Mouse (Mus musculus) midbrain, embryonic 14.5 days (tissue): ENCODE results near the gene Lst1. TPM values are rescaled to one million over a fixed set of nuclear protein-coding genes. Genes with fewer than 3 reads are reported as not detected.

Source experiments
- ATAC-seq: fragments of 200-750 bp; cut with Nextera tagmentation; 2 replicates; pipeline ENCODE4 v1.8.0; 2017; ENCODE audit warnings: moderate number of reproducible peaks, moderate library complexity; ENCODE audit not compliant: low FRiP score, low TSS enrichment
- DNase-seq: peaks from one replicate; pipeline ENCODE4 v3.0.0-alpha.2; 2015
- H3K27ac ChIP-seq: fragments of 300-500 bp; sonication (generic); replicated peaks from 2 replicates; pipeline ENCODE4 v1.5.1; 2014; ENCODE audit warnings: mild to moderate bottlenecking, low read depth, low read length, moderate library complexity
- H3K27me3 ChIP-seq: fragments of 300-500 bp; sonication (generic); 2 replicates; pipeline ENCODE4 v1.6.1; 2014; ENCODE audit warnings: low read length, control low read depth, mixed read lengths; ENCODE audit not compliant: control insufficient read depth, insufficient read depth
- H3K36me3 ChIP-seq: fragments of 300-500 bp; sonication (generic); 2 replicates; pipeline ENCODE4 v1.6.1; 2014; ENCODE audit warnings: low read length, control low read depth; ENCODE audit not compliant: control insufficient read depth, insufficient read depth
- H3K4me1 ChIP-seq: fragments of 300-500 bp; sonication (generic); 2 replicates; pipeline ENCODE4 v1.6.1; 2014; ENCODE audit warnings: mild to moderate bottlenecking, antibody characterized with exemption, low read length, control low read depth; ENCODE audit not compliant: control insufficient read depth, insufficient read depth
- H3K4me2 ChIP-seq: fragments of 300-500 bp; sonication (generic); 2 replicates; pipeline ENCODE4 v1.6.1; 2014; ENCODE audit warnings: mild to moderate bottlenecking, low read length, moderate library complexity
- H3K4me3 ChIP-seq: fragments of 300-500 bp; sonication (generic); replicated peaks from 2 replicates; pipeline ENCODE4 v1.5.1; 2014; ENCODE audit warnings: low read depth, low read length
- H3K9ac ChIP-seq: fragments of 300-500 bp; sonication (generic); replicated peaks from 2 replicates; pipeline ENCODE4 v1.6.1; 2014; ENCODE audit warnings: mild to moderate bottlenecking, low read length, moderate library complexity
- H3K9me3 ChIP-seq: fragments of 300-500 bp; sonication (generic); 2 replicates; pipeline ENCODE4 v1.6.1; 2016; ENCODE audit warnings: low read length, control low read depth, mixed read lengths; ENCODE audit not compliant: control insufficient read depth
- WGBS: fragments of 180-500 bp; shearing (Covaris S2); extraction: QIAGEN DNeasy Blood & Tissue Kit; methylation state at CpG from one replicate; pipeline ENCODE4 v1.1.7; 2014; 5-methylcytosine and 5-hydroxymethylcytosine counted together
- polyA plus RNA-seq: library from polyadenylated mRNA; unstranded; fragments of >200 nt; fragmentation: Nextera tagmentation; extraction: Ambion mirVana; gene quantifications from 2 replicates; pipeline ENCODE4 v1.2.1, GENCODE M21; 2014

Gene Lst1
- polyA plus RNA-seq, 1 experiment from 2014 or later = 9.0 TPM

GRCm38 (mm10) chr17:35218516-35219193 lies 30.4 kb upstream of the Lst1 start:
- no peak for ATAC-seq
- Histone ChIP-seq H3K9ac (no peak overlapping the region), H3K27me3 (no peaks in the 10 kb centered on the region), H3K9me3 (no peaks in the 10 kb centered on the region), H3K36me3 (peaks cover 27% of the 10 kb centered on the region), H3K4me3 (no peak overlapping the region), H3K27ac (no peak overlapping the region), H3K4me2 (no peak overlapping the region), H3K4me1 (no peaks in the 10 kb centered on the region)
- 87% methylated on average over 18 of the region's 18 CpGs for WGBS
- DNase-seq = no peak

- 91% methylated on average over 5 of the region's 5 CpGs for WGBS
- ATAC-seq (no peak), DNase-seq (no peak)
- Histone ChIP-seq H3K27me3 (no peaks in the 10 kb centered on the region), H3K27ac (no peak overlapping the region), H3K9me3 (no peaks in the 10 kb centered on the region), H3K36me3 (no peaks in the 10 kb centered on the region), H3K4me3 (no peak overlapping the region), H3K9ac (no peak overlapping the region), H3K4me2 (no peak overlapping the region), H3K4me1 (no peaks in the 10 kb centered on the region)
Observed at GRCm38 (mm10) chr17:35213071-35213470, 24.8 kb upstream of the Lst1 start.

- no peaks in the 10 kb centered on the region for H3K4me1 ChIP-seq
- no peaks in the 10 kb centered on the region for H3K9me3 ChIP-seq
- WGBS = 89% methylated on average over 3 of the region's 3 CpGs
- no peak for DNase-seq
- no peak for ATAC-seq
- no peak overlapping the region for H3K4me3 ChIP-seq
- H3K9ac ChIP-seq = no peak overlapping the region
- H3K27ac ChIP-seq = no peak overlapping the region
- no peak overlapping the region for H3K4me2 ChIP-seq
- no peaks in the 10 kb centered on the region for H3K27me3 ChIP-seq
- no peaks in the 10 kb centered on the region for H3K36me3 ChIP-seq
Observed at GRCm38 (mm10) chr17:35210593-35210992, 22.4 kb upstream of the Lst1 start.

- Histone ChIP-seq H3K4me2 (no peak overlapping the region), H3K9ac (no peak overlapping the region), H3K4me3 (no peak overlapping the region), H3K27me3 (0 out of 2 replicates have a peak, but pooled peaks cover 2% of the 10 kb centered on the region), H3K9me3 (no peaks in the 10 kb centered on the region), H3K4me1 (no peaks in the 10 kb centered on the region), H3K36me3 (no peaks in the 10 kb centered on the region), H3K27ac (no peak overlapping the region)
- ATAC-seq = no peak
- WGBS = 68% methylated on average over 12 of the region's 12 CpGs
- DNase-seq = no peak
Observed at GRCm38 (mm10) chr17:35209785-35210535, 21.7 kb upstream of the Lst1 start.

GRCm38 (mm10) chr17:35205380-35205769 lies 17.1 kb upstream of the Lst1 start:
- no peak overlapping the region for H3K4me3 ChIP-seq
- no peaks in the 10 kb centered on the region for H3K4me1 ChIP-seq
- H3K9ac ChIP-seq = 0 out of 2 replicates have a peak overlapping the region, but pooled peaks have one; percentile 9
- H3K9me3 ChIP-seq = no peaks in the 10 kb centered on the region
- DNase-seq = no peak
- no peak overlapping the region for H3K27ac ChIP-seq
- no peak overlapping the region for H3K4me2 ChIP-seq
- no peak for ATAC-seq
- no peaks in the 10 kb centered on the region for H3K36me3 ChIP-seq
- 0 out of 2 replicates have a peak, but pooled peaks cover 3% of the 10 kb centered on the region for H3K27me3 ChIP-seq
- 58% methylated on average over 10 of the region's 10 CpGs for WGBS

GRCm38 (mm10) chr17:35204494-35205379 lies 16.5 kb upstream of the Lst1 start, which contains the start of gene Lta:
Gene Lta, minus strand, starts transcription at chr17:35205351.
- H3K9ac ChIP-seq = 0 out of 2 replicates have a peak within 1 kb of the TSS, but pooled peaks have one; percentile 9
- no peak within 1 kb of the TSS for H3K4me3 ChIP-seq
- 28% methylated on average over 20 of the region's 20 CpGs for WGBS
- no peaks in the 10 kb centered on the region for H3K9me3 ChIP-seq
- DNase-seq (no peak), ATAC-seq (no peak)
- 0 out of 2 replicates have a peak, but pooled peaks cover 3% of the 10 kb centered on the region for H3K27me3 ChIP-seq
- H3K4me1 ChIP-seq = no peaks in the 10 kb centered on the region
- H3K36me3 ChIP-seq = no peaks in the 10 kb centered on the region
- no peak within 1 kb of the TSS for H3K4me2 ChIP-seq
- H3K27ac ChIP-seq = no peak within 1 kb of the TSS

- Histone ChIP-seq H3K27ac (no peak overlapping the region), H3K36me3 (no peaks in the 10 kb centered on the region), H3K9me3 (no peaks in the 10 kb centered on the region), H3K27me3 (0 out of 2 replicates have a peak, but pooled peaks cover 3% of the 10 kb centered on the region), H3K4me3 (no peak overlapping the region), H3K9ac (no peak overlapping the region), H3K4me1 (no peaks in the 10 kb centered on the region), H3K4me2 (no peak overlapping the region)
- DNase-seq = no peak
- WGBS = 78% methylated on average over 4 of the region's 4 CpGs
- ATAC-seq = no peak
Observed at GRCm38 (mm10) chr17:35202442-35202841, 14.2 kb upstream of the Lst1 start.

GRCm38 (mm10) chr17:35201787-35202186 lies 13.5 kb upstream of the Lst1 start, which contains the start of gene Tnf:
Gene Tnf, minus strand, starts transcription at chr17:35202007.
- peaks cover 6% of the 10 kb centered on the region; the same call in 1 of the 2 replicates for H3K27me3 ChIP-seq
- no peaks in the 10 kb centered on the region for H3K9me3 ChIP-seq
- no peak within 1 kb of the TSS for H3K27ac ChIP-seq
- no peak for DNase-seq
- ATAC-seq = no peak
- no peak within 1 kb of the TSS for H3K9ac ChIP-seq
- H3K4me1 ChIP-seq = no peaks in the 10 kb centered on the region
- no peaks in the 10 kb centered on the region for H3K36me3 ChIP-seq
- H3K4me2 ChIP-seq = no peak within 1 kb of the TSS
- WGBS = 51% methylated on average over 13 of the region's 13 CpGs
- no peak within 1 kb of the TSS for H3K4me3 ChIP-seq
